Mouse (Mus musculus) liver, postnatal 0 days (tissue): ENCODE measurements around the gene Herc3.

Experiments used
- CTCF ChIP-seq: sonication (generic); IDR thresholded peaks from 2 replicates; pipeline ENCODE4 v1.5.1; 2016; ENCODE audit warnings: antibody characterized with exemption, low read depth
- EP300 ChIP-seq: IDR thresholded peaks from 2 replicates; pipeline ENCODE4 v1.6.1; 2016; ENCODE audit warnings: antibody characterized with exemption, low read depth, mild to moderate bottlenecking

DNA sequence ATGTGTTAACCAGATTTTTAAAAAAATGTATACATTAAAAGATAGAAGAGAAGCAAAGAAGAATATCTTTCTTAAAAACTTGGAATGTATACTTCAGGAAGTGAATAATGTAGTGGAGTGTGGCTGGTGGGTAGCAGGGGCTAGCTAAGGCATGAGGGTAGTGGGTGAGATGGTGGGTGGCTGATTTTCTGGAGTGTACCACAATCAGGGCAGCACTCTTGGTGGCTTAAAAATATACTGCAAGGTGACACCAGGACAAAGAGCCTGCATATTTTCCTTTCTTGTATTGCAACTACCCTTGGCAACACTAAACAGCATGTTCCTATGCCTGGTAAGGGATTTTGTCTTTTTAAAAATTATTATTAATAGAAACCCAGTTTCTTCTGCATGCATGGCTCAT lies 133.3 kb downstream of the Herc3 start:
- TF ChIP-seq CTCF (no peak), EP300 (no peak)
